Mouse (Mus musculus): Measurements from ENCODE around the gene Rabif. TPM values are rescaled to one million over a fixed set of nuclear protein-coding genes. Genes with fewer than 3 reads are reported as not detected.
"Not testable (repeated sequence)": the region's sequence is repeated elsewhere in the genome, so short reads cannot be mapped to it uniquely, and the experiment has no call there.

Gene Rabif
- polyA plus RNA-seq, 1 experiment from 2014 or later = 52.0 TPM

- ATAC-seq (ENCODE audit: insufficient read depth, low FRiP score, low TSS enrichment) (no peak), DNase-seq (ENCODE audit: low spot score) (peak; percentile 60)
- H3K27ac ChIP-seq (ENCODE audit: low read depth, low read length) = no peak overlapping the region
- peaks cover 9% of the 10 kb centered on the region for H3K4me1 ChIP-seq (ENCODE audit: control insufficient read depth, insufficient read depth, low read length)
- 24% methylated on average over 4 of the region's 4 CpGs for WGBS
- H3K36me3 ChIP-seq (ENCODE audit: control insufficient read depth, insufficient read depth, low read length) = no peaks in the 10 kb centered on the region
- no peak overlapping the region for H3K4me2 ChIP-seq (ENCODE audit: low read depth)
- H3K4me3 ChIP-seq (ENCODE audit: low read depth, low read length) = no peak overlapping the region
- no peak overlapping the region for H3K9ac ChIP-seq (ENCODE audit: low read length)
- H3K27me3 ChIP-seq (ENCODE audit: control insufficient read depth, insufficient read depth, low read length) = peaks cover 15% of the 10 kb centered on the region
- H3K9me3 ChIP-seq (ENCODE audit: control insufficient read depth, low read length) = no peaks in the 10 kb centered on the region
Observed at GRCm38 (mm10) chr1:134516491-134517198, 22.2 kb downstream of the Rabif start.

- not testable (repeated sequence) for H3K9ac ChIP-seq (ENCODE audit: low read length); H3K36me3 ChIP-seq (ENCODE audit: control insufficient read depth, insufficient read depth, low read length); H3K4me2 ChIP-seq (ENCODE audit: low read depth); H3K4me3 ChIP-seq (ENCODE audit: low read depth, low read length); ATAC-seq (ENCODE audit: insufficient read depth, low FRiP score, low TSS enrichment); H3K9me3 ChIP-seq (ENCODE audit: control insufficient read depth, low read length); H3K4me1 ChIP-seq (ENCODE audit: control insufficient read depth, insufficient read depth, low read length); H3K27ac ChIP-seq (ENCODE audit: low read depth, low read length); DNase-seq (ENCODE audit: low spot score)
- peaks cover 13% of the 10 kb centered on the region for H3K27me3 ChIP-seq (ENCODE audit: control insufficient read depth, insufficient read depth, low read length)
- WGBS = 92% methylated on average over 14 of the region's 14 CpGs
Observed at GRCm38 (mm10) chr1:134517841-134518240, 23.4 kb downstream of the Rabif start.

- H3K27ac ChIP-seq (ENCODE audit: low read depth, low read length) = no peak overlapping the region
- H3K9ac ChIP-seq (ENCODE audit: low read length) = no peak overlapping the region
- no peak for ATAC-seq (ENCODE audit: insufficient read depth, low FRiP score, low TSS enrichment)
- no peaks in the 10 kb centered on the region for H3K36me3 ChIP-seq (ENCODE audit: control insufficient read depth, insufficient read depth, low read length)
- no peaks in the 10 kb centered on the region for H3K9me3 ChIP-seq (ENCODE audit: control insufficient read depth, low read length)
- peak; percentile 80 for DNase-seq (ENCODE audit: low spot score)
- H3K4me3 ChIP-seq (ENCODE audit: low read depth, low read length) = no peak overlapping the region
- H3K27me3 ChIP-seq (ENCODE audit: control insufficient read depth, insufficient read depth, low read length) = peaks cover 5% of the 10 kb centered on the region
- H3K4me1 ChIP-seq (ENCODE audit: control insufficient read depth, insufficient read depth, low read length) = peaks cover 5% of the 10 kb centered on the region
- WGBS = 11% methylated on average over 7 of the region's 7 CpGs
- no peak overlapping the region for H3K4me2 ChIP-seq (ENCODE audit: low read depth)
Observed at GRCm38 (mm10) chr1:134518677-134519076, 24.2 kb downstream of the Rabif start.

DNA sequence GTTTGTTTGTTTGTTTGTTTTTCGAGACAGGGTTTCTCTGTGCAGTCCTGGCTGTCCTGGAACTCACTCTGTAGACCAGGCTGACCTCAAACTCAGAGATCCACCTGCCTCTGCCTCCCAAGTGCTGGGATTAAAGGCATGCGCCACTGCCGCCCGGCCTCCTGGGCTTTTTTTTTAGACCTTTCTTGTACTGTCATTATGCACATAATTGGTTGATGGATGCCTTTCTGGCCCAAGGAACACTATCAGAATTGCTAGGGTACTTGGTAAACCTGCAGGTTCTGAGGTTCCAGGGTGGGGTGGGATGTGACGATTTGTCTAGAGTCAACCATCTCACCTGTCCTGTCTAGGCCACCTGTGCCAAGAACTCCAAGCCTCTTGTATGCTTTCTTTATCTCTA is 24.8 kb downstream of the Rabif start:
- H3K27ac ChIP-seq (ENCODE audit: low read depth, low read length); DNase-seq (ENCODE audit: low spot score); H3K9me3 ChIP-seq (ENCODE audit: control insufficient read depth, low read length); H3K36me3 ChIP-seq (ENCODE audit: control insufficient read depth, insufficient read depth, low read length); H3K4me1 ChIP-seq (ENCODE audit: control insufficient read depth, insufficient read depth, low read length); H3K4me3 ChIP-seq (ENCODE audit: low read depth, low read length); ATAC-seq (ENCODE audit: insufficient read depth, low FRiP score, low TSS enrichment); H3K9ac ChIP-seq (ENCODE audit: low read length); H3K4me2 ChIP-seq (ENCODE audit: low read depth); H3K27me3 ChIP-seq (ENCODE audit: control insufficient read depth, insufficient read depth, low read length): not testable (repeated sequence)
- WGBS = 95% methylated on average over 5 of the region's 5 CpGs

DNA sequence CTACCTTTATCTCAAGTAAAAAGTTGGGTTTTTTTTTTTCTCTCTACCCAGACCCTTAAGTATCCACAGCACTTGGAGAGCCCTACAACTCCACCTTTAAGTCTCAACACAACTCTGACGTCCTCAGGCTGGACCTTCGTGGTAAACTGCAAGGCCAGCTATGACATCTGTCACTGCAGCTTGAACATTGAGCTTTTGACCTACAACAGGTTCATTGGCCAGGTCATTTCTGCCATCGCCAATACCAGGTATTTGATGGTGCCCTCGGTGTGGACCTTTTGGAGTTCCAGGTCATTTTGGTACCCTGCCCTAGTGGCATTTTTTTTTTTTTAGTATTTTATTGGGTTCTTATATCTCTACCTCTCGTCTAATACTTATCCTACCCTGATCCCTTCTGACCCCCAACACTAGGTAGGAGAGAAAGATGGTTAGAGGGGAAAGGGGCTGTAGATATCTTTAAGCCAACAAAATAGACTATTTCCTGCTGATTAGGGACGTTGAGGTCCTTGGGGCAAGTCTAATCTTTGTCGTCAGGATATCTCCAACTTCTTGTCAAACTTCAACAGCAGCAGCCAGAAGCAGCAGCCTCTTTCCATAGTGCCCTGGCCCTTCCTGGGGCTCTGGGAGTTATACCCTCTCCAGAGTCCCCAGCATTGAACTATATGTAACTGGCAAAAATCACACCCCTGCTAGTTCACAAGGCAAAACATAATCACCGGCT is 25.7 kb downstream of the Rabif start:
- no peak overlapping the region for H3K9ac ChIP-seq (ENCODE audit: low read length)
- DNase-seq (ENCODE audit: low spot score) (no peak), ATAC-seq (ENCODE audit: insufficient read depth, low FRiP score, low TSS enrichment) (no peak)
- no peak overlapping the region for H3K4me3 ChIP-seq (ENCODE audit: low read depth, low read length)
- 83% methylated on average over 8 of the region's 8 CpGs for WGBS
- no peaks in the 10 kb centered on the region for H3K9me3 ChIP-seq (ENCODE audit: control insufficient read depth, low read length)
- H3K4me1 ChIP-seq (ENCODE audit: control insufficient read depth, insufficient read depth, low read length) = peaks cover 5% of the 10 kb centered on the region
- no peak overlapping the region for H3K27ac ChIP-seq (ENCODE audit: low read depth, low read length)
- no peaks in the 10 kb centered on the region for H3K27me3 ChIP-seq (ENCODE audit: control insufficient read depth, insufficient read depth, low read length)
- H3K4me2 ChIP-seq (ENCODE audit: low read depth) = no peak overlapping the region
- H3K36me3 ChIP-seq (ENCODE audit: control insufficient read depth, insufficient read depth, low read length) = no peaks in the 10 kb centered on the region

DNA sequence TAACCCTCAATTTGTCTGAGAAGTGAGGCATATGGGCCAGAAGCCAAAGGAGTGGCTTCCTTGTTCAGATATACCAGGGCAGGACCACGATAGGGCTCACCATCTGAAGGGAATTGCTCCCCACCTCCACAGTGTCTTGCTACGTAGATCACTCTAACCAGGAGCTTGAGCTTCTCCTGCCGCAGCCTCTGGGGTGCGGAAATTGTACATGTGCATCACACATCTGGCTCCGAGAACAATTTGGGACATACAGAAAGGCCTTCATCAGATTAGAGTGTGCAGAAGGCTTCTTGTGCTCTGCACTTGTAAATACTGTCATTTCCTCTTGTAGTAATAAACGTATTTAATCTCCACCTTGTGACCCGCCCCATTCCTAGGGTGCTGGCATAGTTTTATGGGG is 26.7 kb downstream of the Rabif start:
- H3K9ac ChIP-seq (ENCODE audit: low read length) = no peak overlapping the region
- H3K4me1 ChIP-seq (ENCODE audit: control insufficient read depth, insufficient read depth, low read length) = peaks cover 5% of the 10 kb centered on the region
- H3K4me3 ChIP-seq (ENCODE audit: low read depth, low read length) = no peak overlapping the region
- H3K27ac ChIP-seq (ENCODE audit: low read depth, low read length) = no peak overlapping the region
- ATAC-seq (ENCODE audit: insufficient read depth, low FRiP score, low TSS enrichment) = no peak
- no peak overlapping the region for H3K4me2 ChIP-seq (ENCODE audit: low read depth)
- DNase-seq (ENCODE audit: low spot score) = no peak
- no peaks in the 10 kb centered on the region for H3K9me3 ChIP-seq (ENCODE audit: control insufficient read depth, low read length)
- no peaks in the 10 kb centered on the region for H3K36me3 ChIP-seq (ENCODE audit: control insufficient read depth, insufficient read depth, low read length)
- 82% methylated on average over 7 of the region's 7 CpGs for WGBS
- no peaks in the 10 kb centered on the region for H3K27me3 ChIP-seq (ENCODE audit: control insufficient read depth, insufficient read depth, low read length)

DNA sequence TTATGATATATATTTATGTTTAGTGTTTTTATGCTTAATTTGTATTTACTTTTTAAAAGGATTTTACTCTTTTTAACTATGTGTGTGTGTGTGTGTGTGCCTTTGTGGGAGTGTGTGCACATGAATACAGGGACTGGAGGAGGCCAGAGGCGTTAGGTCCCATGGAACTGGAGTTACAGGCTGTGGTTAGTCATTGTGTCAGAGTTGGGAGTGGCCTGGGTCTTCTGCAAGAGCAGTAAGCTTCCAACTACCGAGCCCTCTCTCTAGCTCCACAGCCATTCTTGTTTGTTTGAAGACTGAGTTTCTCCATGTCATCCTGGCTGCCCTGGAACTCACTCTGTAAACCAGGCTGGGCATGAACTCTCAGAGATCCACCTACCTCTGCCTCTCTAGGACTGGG is 27.9 kb downstream of the Rabif start:
- no peaks in the 10 kb centered on the region for H3K4me1 ChIP-seq (ENCODE audit: control insufficient read depth, insufficient read depth, low read length)
- DNase-seq (ENCODE audit: low spot score) (no peak), ATAC-seq (ENCODE audit: insufficient read depth, low FRiP score, low TSS enrichment) (no peak)
- 63% methylated on average over 2 of the region's 2 CpGs for WGBS
- no peaks in the 10 kb centered on the region for H3K27me3 ChIP-seq (ENCODE audit: control insufficient read depth, insufficient read depth, low read length)
- H3K9me3 ChIP-seq (ENCODE audit: control insufficient read depth, low read length) = no peaks in the 10 kb centered on the region
- H3K27ac ChIP-seq (ENCODE audit: low read depth, low read length) = no peak overlapping the region
- no peak overlapping the region for H3K4me3 ChIP-seq (ENCODE audit: low read depth, low read length)
- H3K36me3 ChIP-seq (ENCODE audit: control insufficient read depth, insufficient read depth, low read length) = no peaks in the 10 kb centered on the region
- H3K4me2 ChIP-seq (ENCODE audit: low read depth) = no peak overlapping the region
- no peak overlapping the region for H3K9ac ChIP-seq (ENCODE audit: low read length)

- H3K4me2 ChIP-seq (ENCODE audit: low read depth) = no peak overlapping the region
- WGBS = 83% methylated on average over 5 of the region's 5 CpGs
- DNase-seq (ENCODE audit: low spot score) (no peak), ATAC-seq (ENCODE audit: insufficient read depth, low FRiP score, low TSS enrichment) (no peak)
- H3K4me3 ChIP-seq (ENCODE audit: low read depth, low read length) = no peak overlapping the region
- H3K4me1 ChIP-seq (ENCODE audit: control insufficient read depth, insufficient read depth, low read length) = no peaks in the 10 kb centered on the region
- no peak overlapping the region for H3K9ac ChIP-seq (ENCODE audit: low read length)
- H3K27me3 ChIP-seq (ENCODE audit: control insufficient read depth, insufficient read depth, low read length) = no peaks in the 10 kb centered on the region
- no peaks in the 10 kb centered on the region for H3K9me3 ChIP-seq (ENCODE audit: control insufficient read depth, low read length)
- no peak overlapping the region for H3K27ac ChIP-seq (ENCODE audit: low read depth, low read length)
- no peaks in the 10 kb centered on the region for H3K36me3 ChIP-seq (ENCODE audit: control insufficient read depth, insufficient read depth, low read length)
Observed at GRCm38 (mm10) chr1:134524424-134524823, 30.0 kb downstream of the Rabif start.

- Histone ChIP-seq H3K27ac (ENCODE audit: low read depth, low read length) (no peak overlapping the region), H3K27me3 (ENCODE audit: control insufficient read depth, insufficient read depth, low read length) (no peaks in the 10 kb centered on the region), H3K4me1 (ENCODE audit: control insufficient read depth, insufficient read depth, low read length) (no peaks in the 10 kb centered on the region), H3K9me3 (ENCODE audit: control insufficient read depth, low read length) (no peaks in the 10 kb centered on the region), H3K4me3 (ENCODE audit: low read depth, low read length) (no peak overlapping the region), H3K36me3 (ENCODE audit: control insufficient read depth, insufficient read depth, low read length) (no peaks in the 10 kb centered on the region), H3K4me2 (ENCODE audit: low read depth) (no peak overlapping the region), H3K9ac (ENCODE audit: low read length) (no peak overlapping the region)
- 73% methylated on average over 1 of the region's 1 CpGs for WGBS
- ATAC-seq (ENCODE audit: insufficient read depth, low FRiP score, low TSS enrichment) = no peak
- no peak for DNase-seq (ENCODE audit: low spot score)
Observed at GRCm38 (mm10) chr1:134525015-134525414, 30.6 kb downstream of the Rabif start.
